Mouse (Mus musculus): ENCODE results near the gene Mgmt. TPM values are rescaled to one million over a fixed set of nuclear protein-coding genes. Genes with fewer than 3 reads are reported as not detected.

Gene Mgmt
- polyA plus RNA-seq, 1 experiment from 2014 or later, result 5.2 TPM

DNA sequence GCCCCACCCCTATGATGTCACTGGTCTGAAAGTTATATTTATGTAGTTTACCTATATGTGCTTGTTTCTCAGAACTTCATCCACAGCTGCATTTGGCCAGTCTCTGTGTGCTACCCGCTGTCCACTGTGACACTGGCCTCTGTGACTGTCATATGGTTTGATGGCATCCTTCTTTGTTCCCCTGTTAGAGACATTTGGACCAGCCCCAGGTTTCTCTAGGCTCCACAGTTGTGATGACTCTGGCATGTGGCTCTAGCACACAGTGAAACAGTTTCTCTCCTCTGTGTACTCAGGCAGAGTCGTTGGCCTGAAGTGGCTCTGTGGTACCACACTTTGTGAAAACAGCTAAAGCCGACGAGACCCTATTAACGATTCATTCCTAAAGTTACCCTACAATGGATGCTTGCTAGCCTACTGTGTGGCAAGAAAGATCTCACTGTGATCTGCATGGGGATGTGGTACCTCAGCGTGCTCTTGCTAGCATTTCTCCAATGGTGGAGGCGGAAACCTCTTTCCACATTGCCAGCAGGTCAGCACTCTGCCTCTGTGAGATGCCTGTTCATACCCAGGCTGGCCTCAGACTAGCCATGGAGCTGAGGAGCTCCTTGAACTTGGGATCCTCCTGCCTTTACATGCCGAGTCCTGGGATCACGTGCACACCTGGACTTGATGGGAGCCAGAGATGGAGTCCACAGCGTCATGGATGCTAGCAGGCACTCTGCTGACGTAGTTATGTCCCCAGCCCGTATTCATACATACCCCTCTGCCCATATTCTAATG, 26.8 kb downstream of the Mgmt start:
- H3K9ac ChIP-seq, result no peak overlapping the region
- no peaks in the 10 kb centered on the region for H3K4me1 ChIP-seq (replicated peaks)
- H3K9me3 ChIP-seq, result no peaks in the 10 kb centered on the region
- no peak overlapping the region for H3K4me3 ChIP-seq (replicated peaks)
- no peak for ATAC-seq
- no peak overlapping the region for H3K27ac ChIP-seq
- H3K27me3 ChIP-seq (replicated peaks), result no peaks in the 10 kb centered on the region
- no peak overlapping the region for H3K4me2 ChIP-seq (replicated peaks)
- 91% methylated on average over 12 of the region's 12 CpGs for WGBS
- no peaks in the 10 kb centered on the region for H3K36me3 ChIP-seq

DNA sequence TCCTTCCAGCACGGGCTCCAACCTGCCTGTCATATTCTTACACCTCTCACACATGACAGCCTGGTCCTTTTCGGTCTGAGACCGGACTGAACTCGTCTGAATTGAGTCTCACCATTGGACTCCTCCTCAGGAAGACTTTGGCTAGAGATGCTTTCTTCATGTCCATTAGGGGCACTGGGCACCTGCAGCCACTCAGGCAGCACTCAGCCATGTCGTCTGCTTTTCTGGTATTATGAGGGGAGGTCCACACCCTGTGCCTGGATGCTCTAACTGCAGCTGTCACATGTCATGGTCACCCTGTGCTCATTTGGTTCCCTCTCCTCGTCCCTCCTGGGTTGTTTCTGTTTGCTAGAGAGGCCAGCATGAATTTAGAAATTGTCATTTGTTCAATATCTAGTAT, 27.8 kb downstream of the Mgmt start:
- H3K4me1 ChIP-seq (replicated peaks), result no peaks in the 10 kb centered on the region
- H3K4me3 ChIP-seq (replicated peaks), result no peak overlapping the region
- WGBS, result 85% methylated on average over 6 of the region's 6 CpGs
- H3K9me3 ChIP-seq, result no peaks in the 10 kb centered on the region
- H3K27ac ChIP-seq, result no peak overlapping the region
- ATAC-seq, result no peak
- H3K9ac ChIP-seq, result no peak overlapping the region
- no peaks in the 10 kb centered on the region for H3K36me3 ChIP-seq
- H3K4me2 ChIP-seq (replicated peaks), result no peak overlapping the region
- H3K27me3 ChIP-seq (replicated peaks), result no peaks in the 10 kb centered on the region

DNA sequence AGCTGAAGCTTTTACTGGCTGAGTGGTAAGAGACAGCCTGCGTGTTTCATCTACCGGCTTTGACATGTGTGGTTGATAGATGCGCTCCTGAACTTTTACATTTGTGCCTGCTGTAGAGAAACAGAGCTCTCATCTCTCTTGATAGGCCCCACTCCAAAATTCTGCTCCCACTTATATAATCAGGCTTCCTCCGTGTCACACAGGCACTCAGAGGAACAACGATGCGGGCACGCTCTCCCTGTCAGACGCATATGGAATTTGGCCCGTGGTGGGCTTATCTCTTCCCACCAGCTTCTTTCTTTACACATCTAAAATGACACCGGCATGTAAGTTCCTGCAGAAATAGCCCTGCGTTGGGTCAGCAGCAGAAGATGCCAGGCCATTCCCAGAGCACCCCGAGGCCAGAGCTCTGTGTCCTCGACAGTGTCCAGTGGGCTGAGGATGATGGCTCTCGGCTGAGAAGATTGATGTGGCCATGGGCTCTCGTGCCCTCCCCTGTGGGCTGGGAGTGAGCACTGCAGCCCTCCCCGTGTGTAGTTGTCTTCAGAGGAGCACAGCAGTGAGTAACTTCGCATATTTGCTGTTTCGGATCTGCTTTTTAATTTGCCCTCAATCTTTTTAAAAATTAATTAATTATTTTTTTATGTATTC, 30.3 kb downstream of the Mgmt start:
- ATAC-seq, result no peak
- Histone ChIP-seq H3K4me1 (replicated peaks) (no peaks in the 10 kb centered on the region), H3K9me3 (no peaks in the 10 kb centered on the region), H3K36me3 (no peaks in the 10 kb centered on the region), H3K4me3 (replicated peaks) (no peak overlapping the region), H3K27me3 (replicated peaks) (no peaks in the 10 kb centered on the region), H3K27ac (no peak overlapping the region), H3K4me2 (replicated peaks) (no peak overlapping the region), H3K9ac (no peak overlapping the region)
- 65% methylated on average over 18 of the region's 18 CpGs for WGBS

DNA sequence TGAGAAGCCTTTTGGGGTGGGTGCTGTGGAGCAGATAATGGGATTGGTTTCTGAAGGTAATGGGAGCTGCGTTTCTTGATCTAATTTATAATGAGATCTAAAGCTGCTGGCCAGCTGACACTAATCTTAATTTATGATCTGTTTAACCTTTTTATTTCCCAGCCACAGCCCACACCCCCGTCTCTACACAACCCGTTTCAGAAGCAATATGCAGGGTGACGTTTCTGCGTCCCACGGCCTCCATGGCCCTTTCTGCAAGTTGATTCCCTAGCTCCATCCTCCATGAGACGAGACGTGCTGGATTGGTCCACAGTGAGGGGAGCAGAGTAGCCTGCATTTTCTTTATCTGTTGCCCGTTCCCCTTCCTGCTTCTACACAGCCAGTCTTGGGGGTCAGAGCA, 31.8 kb downstream of the Mgmt start:
- Histone ChIP-seq H3K4me1 (replicated peaks) (no peaks in the 10 kb centered on the region), H3K36me3 (no peaks in the 10 kb centered on the region), H3K4me2 (replicated peaks) (no peak overlapping the region), H3K27ac (no peak overlapping the region), H3K9ac (no peak overlapping the region), H3K9me3 (no peaks in the 10 kb centered on the region), H3K4me3 (replicated peaks) (no peak overlapping the region), H3K27me3 (replicated peaks) (no peaks in the 10 kb centered on the region)
- WGBS, result 42% methylated on average over 9 of the region's 9 CpGs
- no peak for ATAC-seq

DNA sequence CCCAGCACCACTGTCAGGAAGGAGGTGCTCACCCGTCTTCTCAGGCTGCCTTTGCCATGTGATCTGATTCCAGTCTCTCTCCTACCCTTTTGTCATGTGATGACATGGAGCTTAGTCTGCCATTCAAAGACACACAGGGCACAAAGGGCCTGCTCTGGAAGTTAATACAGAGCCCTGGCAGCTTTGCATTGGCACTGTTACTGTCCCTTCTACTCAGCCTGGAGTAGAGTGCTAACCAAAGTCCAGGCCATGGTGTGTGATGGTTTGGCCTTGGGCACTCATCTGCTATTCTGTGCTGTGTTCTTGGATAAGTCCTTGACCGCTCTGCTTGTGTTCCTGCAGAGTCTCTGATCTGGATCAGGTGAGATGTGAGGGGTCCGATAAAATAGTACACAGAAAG, 36.0 kb downstream of the Mgmt start:
- Histone ChIP-seq H3K9ac (no peak overlapping the region), H3K36me3 (no peaks in the 10 kb centered on the region), H3K27ac (no peak overlapping the region), H3K4me1 (replicated peaks) (no peaks in the 10 kb centered on the region), H3K27me3 (replicated peaks) (no peaks in the 10 kb centered on the region), H3K4me3 (replicated peaks) (no peak overlapping the region), H3K9me3 (no peaks in the 10 kb centered on the region), H3K4me2 (replicated peaks) (no peak overlapping the region)
- no peak for ATAC-seq
- 94% methylated on average over 3 of the region's 3 CpGs for WGBS

DNA sequence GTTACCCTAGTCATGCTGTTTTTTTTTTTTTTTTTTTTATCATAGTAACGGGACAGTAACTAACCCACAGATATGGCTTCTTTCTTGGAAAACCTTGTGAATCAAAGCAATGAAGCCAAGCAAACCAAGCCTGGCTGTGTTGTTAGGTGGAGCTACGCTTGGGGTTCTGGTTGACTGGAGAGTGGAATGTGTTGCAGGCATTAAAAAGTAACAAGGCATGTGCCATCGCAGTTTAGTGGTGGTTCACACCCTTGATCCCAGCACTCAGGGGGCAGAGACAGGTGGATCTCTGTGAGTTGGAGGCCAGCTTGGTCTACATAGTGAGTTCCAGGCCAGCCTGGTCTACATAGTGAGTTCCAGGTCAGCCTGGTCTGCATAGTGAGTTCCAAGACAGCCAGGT, 39.0 kb downstream of the Mgmt start:
- Histone ChIP-seq H3K4me3 (replicated peaks) (no peak overlapping the region), H3K4me1 (replicated peaks) (no peaks in the 10 kb centered on the region), H3K9ac (no peak overlapping the region), H3K27me3 (replicated peaks) (no peaks in the 10 kb centered on the region), H3K9me3 (no peaks in the 10 kb centered on the region), H3K27ac (no peak overlapping the region), H3K36me3 (no peaks in the 10 kb centered on the region), H3K4me2 (replicated peaks) (no peak overlapping the region)
- no peak for ATAC-seq
- 90% methylated on average over 3 of the region's 3 CpGs for WGBS

DNA sequence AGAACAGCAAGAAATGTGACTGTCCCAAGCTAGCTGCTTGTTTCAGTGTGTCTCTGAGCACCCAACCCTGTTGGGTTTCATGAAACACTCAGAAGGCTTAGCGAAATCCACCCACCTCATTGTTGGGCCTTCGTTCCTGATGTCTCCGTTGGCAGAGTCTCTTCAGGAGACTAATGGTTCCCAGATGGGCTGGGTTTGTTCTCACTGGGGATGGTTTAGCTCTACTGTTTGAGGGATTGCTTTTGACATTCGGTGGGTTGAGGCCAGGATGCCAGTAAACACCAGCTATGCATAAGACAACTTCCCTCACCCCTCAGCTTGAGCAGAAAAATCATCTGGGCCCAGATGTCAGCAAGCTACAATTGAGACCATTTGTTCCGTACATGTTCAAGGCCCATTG, 39.9 kb downstream of the Mgmt start:
- no peak overlapping the region for H3K9ac ChIP-seq
- H3K36me3 ChIP-seq, result no peaks in the 10 kb centered on the region
- no peaks in the 10 kb centered on the region for H3K9me3 ChIP-seq
- WGBS, result 91% methylated on average over 5 of the region's 5 CpGs
- H3K27me3 ChIP-seq (replicated peaks), result no peaks in the 10 kb centered on the region
- no peaks in the 10 kb centered on the region for H3K4me1 ChIP-seq (replicated peaks)
- no peak for ATAC-seq
- no peak overlapping the region for H3K27ac ChIP-seq
- H3K4me3 ChIP-seq (replicated peaks), result no peak overlapping the region
- no peak overlapping the region for H3K4me2 ChIP-seq (replicated peaks)

DNA sequence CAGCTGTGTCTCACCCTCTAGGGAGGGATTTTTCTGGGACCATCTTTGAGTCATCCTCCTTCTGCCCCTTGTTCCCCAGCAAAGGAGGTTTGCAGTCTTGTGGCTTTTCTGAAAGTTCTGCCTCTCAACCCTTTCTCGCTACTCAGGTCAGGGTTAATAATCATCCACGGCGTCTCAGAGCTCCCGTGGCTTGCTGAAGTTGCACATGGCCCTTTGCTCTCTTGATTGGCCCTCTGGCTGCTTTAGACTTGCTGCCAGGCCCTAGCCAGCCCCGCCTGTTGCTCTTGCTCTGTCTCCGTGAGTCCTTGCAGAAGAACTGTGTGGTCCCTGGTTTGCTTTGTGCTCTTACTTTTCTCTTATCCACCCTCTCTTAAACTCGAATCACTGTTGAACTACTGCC, 40.4 kb downstream of the Mgmt start:
- H3K4me2 ChIP-seq (replicated peaks), result no peak overlapping the region
- H3K27ac ChIP-seq, result no peak overlapping the region
- H3K4me1 ChIP-seq (replicated peaks), result no peaks in the 10 kb centered on the region
- ATAC-seq, result no peak
- no peaks in the 10 kb centered on the region for H3K36me3 ChIP-seq
- no peak overlapping the region for H3K9ac ChIP-seq
- H3K27me3 ChIP-seq (replicated peaks), result no peaks in the 10 kb centered on the region
- H3K9me3 ChIP-seq, result no peaks in the 10 kb centered on the region
- no peak overlapping the region for H3K4me3 ChIP-seq (replicated peaks)
- 69% methylated on average over 7 of the region's 7 CpGs for WGBS

DNA sequence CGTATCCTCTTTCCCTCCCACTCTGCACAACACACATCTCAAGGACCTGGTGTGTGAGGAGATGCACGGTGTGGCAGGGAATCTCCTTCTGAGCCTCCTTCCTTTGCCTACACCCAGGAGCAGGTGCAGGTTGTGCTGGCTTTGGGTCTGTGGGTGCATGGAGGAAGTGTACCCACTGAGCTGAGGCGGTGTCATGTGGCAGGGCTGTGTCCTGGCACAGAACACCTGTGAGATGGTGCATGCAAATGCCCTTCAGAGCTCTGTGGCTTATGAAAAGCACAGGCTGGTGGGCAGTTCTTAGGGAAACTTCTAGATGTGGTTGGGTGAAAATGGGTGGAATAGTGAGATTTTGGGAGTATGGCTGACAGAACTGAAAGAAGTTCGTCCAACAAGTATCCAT, 44.0 kb downstream of the Mgmt start:
- no peaks in the 10 kb centered on the region for H3K36me3 ChIP-seq
- no peak overlapping the region for H3K4me2 ChIP-seq (replicated peaks)
- 80% methylated on average over 4 of the region's 4 CpGs for WGBS

DNA sequence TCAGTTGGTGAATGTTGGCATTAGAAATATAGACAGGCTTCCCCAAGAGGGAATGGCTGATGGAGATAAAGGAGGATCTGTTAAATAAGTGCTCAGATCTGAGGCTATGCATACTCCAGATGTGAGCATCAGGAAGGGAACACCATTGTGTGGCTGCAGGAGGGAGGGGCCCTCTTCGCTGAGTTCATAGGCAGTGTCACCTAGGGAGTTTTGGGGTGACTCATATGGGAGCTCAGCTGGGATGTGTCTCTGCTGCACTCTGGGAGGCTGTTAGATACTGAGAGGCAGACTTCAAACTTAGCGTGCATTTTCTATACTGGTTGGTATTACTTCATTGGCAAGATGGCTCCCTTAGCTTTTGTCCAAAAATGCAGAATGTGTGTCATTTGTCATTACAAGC, 48.0 kb downstream of the Mgmt start:
- H3K9me3 ChIP-seq, result no peaks in the 10 kb centered on the region
- 96% methylated on average over 2 of the region's 2 CpGs for WGBS
- H3K4me3 ChIP-seq (replicated peaks), result no peak overlapping the region
- H3K4me2 ChIP-seq (replicated peaks), result no peak overlapping the region
- no peak overlapping the region for H3K27ac ChIP-seq
- no peak overlapping the region for H3K9ac ChIP-seq
- no peaks in the 10 kb centered on the region for H3K4me1 ChIP-seq (replicated peaks)
- no peaks in the 10 kb centered on the region for H3K36me3 ChIP-seq
- ATAC-seq, result no peak
- no peaks in the 10 kb centered on the region for H3K27me3 ChIP-seq (replicated peaks)

More for the DNA sequence above, 44.0 kb downstream of the Mgmt start:
- Histone ChIP-seq H3K27me3 (replicated peaks) (no peaks in the 10 kb centered on the region), H3K4me1 (replicated peaks) (no peaks in the 10 kb centered on the region), H3K4me3 (replicated peaks) (no peak overlapping the region), H3K27ac (no peak overlapping the region), H3K9me3 (no peaks in the 10 kb centered on the region), H3K9ac (no peak overlapping the region)
- ATAC-seq, result no peak

DNA sequence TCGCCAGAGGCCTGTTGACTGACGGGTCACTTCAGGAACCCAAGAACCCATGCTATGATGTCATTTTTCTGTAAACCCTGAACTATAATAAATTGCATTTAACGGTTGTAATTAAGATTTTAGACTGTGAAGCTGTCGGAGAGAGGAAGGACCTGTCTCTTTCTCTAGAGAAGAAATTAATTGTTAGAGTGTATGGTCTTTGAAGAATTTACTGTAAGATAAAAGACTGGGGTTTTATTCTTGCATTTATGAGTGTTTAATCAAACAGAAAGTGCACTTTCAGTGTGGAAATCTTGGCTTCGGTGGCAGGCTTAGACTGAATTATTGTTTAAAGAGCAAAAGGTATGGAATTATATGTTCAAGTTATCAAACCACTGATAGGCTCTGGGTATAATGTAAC, 49.5 kb downstream of the Mgmt start:
- Histone ChIP-seq H3K36me3 (no peaks in the 10 kb centered on the region), H3K9ac (no peak overlapping the region), H3K4me1 (replicated peaks) (no peaks in the 10 kb centered on the region), H3K4me3 (replicated peaks) (no peak overlapping the region), H3K27ac (no peak overlapping the region), H3K9me3 (no peaks in the 10 kb centered on the region), H3K4me2 (replicated peaks) (no peak overlapping the region), H3K27me3 (replicated peaks) (no peaks in the 10 kb centered on the region)
- ATAC-seq, result no peak
- 70% methylated on average over 5 of the region's 5 CpGs for WGBS

DNA sequence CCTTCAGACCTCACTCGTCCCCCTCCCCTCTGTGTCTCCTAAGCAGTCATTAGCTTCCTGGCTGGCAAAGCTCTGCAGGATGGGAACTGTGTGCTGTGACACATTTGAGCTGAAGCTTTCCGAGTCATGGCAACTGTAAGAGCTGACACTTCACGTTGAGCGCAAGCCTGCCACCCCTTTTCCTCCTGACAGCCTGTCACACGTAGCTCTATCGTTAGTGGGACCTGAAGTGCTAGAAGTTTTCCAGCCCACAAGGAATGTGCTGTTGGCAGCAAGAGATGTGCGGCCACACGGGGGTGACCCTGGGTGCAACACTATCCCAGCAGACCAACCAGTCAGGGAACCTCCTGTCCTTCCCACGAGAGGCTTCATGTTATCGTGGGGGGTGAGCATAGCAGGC, 51.3 kb downstream of the Mgmt start:
- ATAC-seq, result no peak
- Histone ChIP-seq H3K27ac (no peak overlapping the region), H3K4me1 (replicated peaks) (no peaks in the 10 kb centered on the region), H3K4me3 (replicated peaks) (no peak overlapping the region), H3K27me3 (replicated peaks) (no peaks in the 10 kb centered on the region), H3K9ac (no peak overlapping the region), H3K9me3 (no peaks in the 10 kb centered on the region), H3K36me3 (no peaks in the 10 kb centered on the region), H3K4me2 (replicated peaks) (no peak overlapping the region)
- 74% methylated on average over 10 of the region's 10 CpGs for WGBS

DNA sequence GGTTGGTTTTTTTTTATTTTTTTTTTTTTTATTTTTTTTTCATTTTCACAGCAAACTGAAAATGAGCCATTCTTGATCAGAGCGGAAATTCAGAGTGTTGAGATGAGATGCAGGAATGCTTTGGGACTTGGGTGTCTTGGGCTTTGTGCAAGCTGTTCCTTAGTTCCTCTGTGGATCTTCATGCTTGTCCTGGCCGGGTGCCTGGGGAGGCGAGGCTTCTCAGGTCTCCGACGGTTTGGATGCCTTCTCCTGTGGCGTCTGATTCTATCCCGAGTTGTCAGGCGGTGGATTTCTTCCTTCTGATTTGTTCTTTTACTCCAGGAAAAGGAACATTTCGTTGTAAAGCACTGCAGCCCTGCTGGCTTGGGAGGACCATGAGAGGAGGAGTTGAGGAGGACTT, 51.7 kb downstream of the Mgmt start:
- no peak overlapping the region for H3K27ac ChIP-seq
- no peaks in the 10 kb centered on the region for H3K27me3 ChIP-seq (replicated peaks)
- no peak overlapping the region for H3K4me3 ChIP-seq (replicated peaks)
- ATAC-seq, result no peak
- H3K9ac ChIP-seq, result no peak overlapping the region
- no peak overlapping the region for H3K4me2 ChIP-seq (replicated peaks)
- H3K36me3 ChIP-seq, result no peaks in the 10 kb centered on the region
- WGBS, result 67% methylated on average over 9 of the region's 9 CpGs
- H3K9me3 ChIP-seq, result no peaks in the 10 kb centered on the region
- no peaks in the 10 kb centered on the region for H3K4me1 ChIP-seq (replicated peaks)
